Mouse (Mus musculus): ENCODE data around the gene Nit2. TPM values are rescaled to one million over a fixed set of nuclear protein-coding genes. Genes with fewer than 3 reads are reported as not detected.

The Nit2 gene
- polyA plus RNA-seq, 1 experiment from 2014 or later: 63.6 TPM

DNA sequence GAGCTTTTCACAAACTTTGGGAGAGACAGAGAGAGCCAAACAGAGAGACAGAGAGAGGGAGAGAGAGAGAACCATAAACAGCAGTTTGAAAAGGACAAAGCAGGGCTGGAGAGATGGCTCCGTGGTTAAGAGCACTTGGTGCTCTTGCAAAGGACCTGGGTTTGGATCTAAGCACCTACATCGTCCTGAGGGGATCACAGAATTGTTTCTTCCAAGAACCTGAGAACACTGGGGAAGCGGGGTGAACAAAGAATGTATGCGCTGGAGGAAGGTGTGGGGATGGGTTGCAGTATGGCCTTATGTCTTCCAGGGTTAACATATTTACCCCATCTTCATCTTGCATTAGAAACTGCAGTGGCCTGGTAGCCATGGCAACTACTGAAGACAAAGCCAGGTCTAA, 1.1 kb upstream of the Nit2 start:
- Histone ChIP-seq H3K27me3 (ENCODE audit: control insufficient read depth, insufficient read depth, low read length) (no peaks in the 10 kb centered on the region), H3K36me3 (ENCODE audit: control insufficient read depth, insufficient read depth, low read length) (peaks cover 15% of the 10 kb centered on the region; the same call in 1 of the 2 replicates), H3K4me3 (ENCODE audit: low read depth, low read length) (no peak overlapping the region), H3K27ac (ENCODE audit: low read depth, low read length) (no peak overlapping the region), H3K4me1 (ENCODE audit: control insufficient read depth, insufficient read depth, low read length) (peaks cover 5% of the 10 kb centered on the region; the same call in 1 of the 2 replicates), H3K4me2 (ENCODE audit: low read depth, low read length) (no peak overlapping the region), H3K9me3 (ENCODE audit: control insufficient read depth, low read length) (no peaks in the 10 kb centered on the region), H3K9ac (replicated peaks; ENCODE audit: low read depth, low read length) (no peak overlapping the region)
- 52% methylated on average over 4 of the region's 4 CpGs for WGBS
- ATAC-seq (ENCODE audit: low read depth): no peak

DNA sequence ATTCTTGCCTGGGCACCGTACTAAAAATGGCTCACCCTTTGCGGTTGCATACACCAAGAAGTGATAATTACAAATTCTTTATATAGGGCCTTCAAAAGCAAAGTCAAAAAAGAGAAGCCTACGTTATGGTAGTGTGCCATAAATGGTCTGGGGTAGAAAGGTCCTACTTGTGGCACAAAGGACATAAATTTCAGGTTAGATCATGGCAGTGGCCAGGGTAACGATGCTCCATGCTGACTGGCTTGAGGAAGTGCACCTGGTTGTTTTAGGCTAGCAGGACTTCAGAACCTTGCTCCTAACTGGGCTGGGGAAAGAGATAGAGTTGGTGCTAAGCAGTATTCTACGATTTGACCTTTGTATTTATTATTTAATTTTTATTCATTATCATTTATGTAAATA, 372 bp upstream of the Nit2 start:
- Histone ChIP-seq H3K4me3 (ENCODE audit: low read depth, low read length) (peak overlapping the region; percentile 75), H3K4me1 (ENCODE audit: control insufficient read depth, insufficient read depth, low read length) (peaks cover 5% of the 10 kb centered on the region; the same call in 1 of the 2 replicates), H3K9me3 (ENCODE audit: control insufficient read depth, low read length) (no peaks in the 10 kb centered on the region), H3K9ac (replicated peaks; ENCODE audit: low read depth, low read length) (peak overlapping the region; percentile 70), H3K27ac (ENCODE audit: low read depth, low read length) (peak overlapping the region; percentile 50; the same call in 1 of the 2 replicates), H3K36me3 (ENCODE audit: control insufficient read depth, insufficient read depth, low read length) (peaks cover 13% of the 10 kb centered on the region; the same call in 1 of the 2 replicates), H3K27me3 (ENCODE audit: control insufficient read depth, insufficient read depth, low read length) (no peaks in the 10 kb centered on the region), H3K4me2 (ENCODE audit: low read depth, low read length) (peak overlapping the region; percentile 80)
- peak; percentile 53; the same call in 1 of the 2 replicates for ATAC-seq (ENCODE audit: low read depth)
- WGBS: 21% methylated on average over 5 of the region's 5 CpGs

DNA sequence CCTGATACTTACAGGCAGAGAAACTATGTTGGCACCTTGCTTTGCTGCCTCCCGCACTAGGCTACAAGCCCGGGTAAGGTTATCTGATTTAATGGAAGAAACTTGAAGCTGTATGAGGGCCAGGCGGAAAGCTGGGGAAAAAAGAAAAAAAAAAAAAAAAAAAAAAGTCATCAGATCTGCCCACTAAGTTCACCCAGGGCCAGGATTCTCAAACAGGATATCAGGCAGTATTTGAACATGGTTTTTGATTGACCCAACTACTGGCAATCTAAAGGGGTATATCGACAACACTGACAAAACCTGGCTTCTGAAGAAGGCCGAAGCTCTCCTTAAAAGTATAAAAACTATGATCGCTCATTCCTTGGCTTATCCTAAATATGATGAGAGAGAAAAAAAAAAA, 1.1 kb downstream of the Nit2 start:
- no peaks in the 10 kb centered on the region for H3K27me3 ChIP-seq (ENCODE audit: control insufficient read depth, insufficient read depth, low read length)
- peak overlapping the region; percentile 75 for H3K4me3 ChIP-seq (ENCODE audit: low read depth, low read length)
- WGBS: 94% methylated on average over 6 of the region's 6 CpGs
- no peak overlapping the region for H3K9ac ChIP-seq (replicated peaks; ENCODE audit: low read depth, low read length)
- H3K9me3 ChIP-seq (ENCODE audit: control insufficient read depth, low read length): no peaks in the 10 kb centered on the region
- no peak for ATAC-seq (ENCODE audit: low read depth)
- no peak overlapping the region for H3K27ac ChIP-seq (ENCODE audit: low read depth, low read length)
- H3K4me1 ChIP-seq (ENCODE audit: control insufficient read depth, insufficient read depth, low read length): peaks cover 5% of the 10 kb centered on the region; the same call in 1 of the 2 replicates
- peak overlapping the region; percentile 80; the same call in 1 of the 2 replicates for H3K4me2 ChIP-seq (ENCODE audit: low read depth, low read length)
- peaks cover 13% of the 10 kb centered on the region for H3K36me3 ChIP-seq (ENCODE audit: control insufficient read depth, insufficient read depth, low read length)

DNA sequence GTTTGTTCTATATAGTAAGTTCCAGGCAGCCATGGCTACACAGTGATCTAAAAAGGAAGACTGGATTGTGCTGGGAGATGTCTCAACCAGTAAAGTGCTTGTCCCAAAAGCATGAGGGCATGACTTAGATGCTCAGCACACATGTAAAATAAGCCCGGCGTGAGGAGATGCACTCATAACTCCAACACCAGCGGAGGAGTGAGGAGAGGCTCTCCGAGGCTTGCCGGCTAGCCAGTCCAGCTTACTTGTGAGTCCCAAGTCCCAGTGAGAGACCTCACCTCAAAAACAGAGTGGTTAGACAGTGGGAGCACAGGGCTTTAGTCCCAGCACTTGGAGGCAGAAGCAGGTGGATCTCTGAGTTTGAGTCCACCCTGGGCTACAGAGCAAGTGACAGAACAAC, 2.0 kb downstream of the Nit2 start:
- Histone ChIP-seq H3K36me3 (ENCODE audit: control insufficient read depth, insufficient read depth, low read length) (peaks cover 6% of the 10 kb centered on the region), H3K4me3 (ENCODE audit: low read depth, low read length) (no peak overlapping the region), H3K27ac (ENCODE audit: low read depth, low read length) (no peak overlapping the region), H3K9me3 (ENCODE audit: control insufficient read depth, low read length) (no peaks in the 10 kb centered on the region), H3K4me2 (ENCODE audit: low read depth, low read length) (no peak overlapping the region), H3K27me3 (ENCODE audit: control insufficient read depth, insufficient read depth, low read length) (no peaks in the 10 kb centered on the region), H3K4me1 (ENCODE audit: control insufficient read depth, insufficient read depth, low read length) (peaks cover 5% of the 10 kb centered on the region; the same call in 1 of the 2 replicates), H3K9ac (replicated peaks; ENCODE audit: low read depth, low read length) (no peak overlapping the region)
- no peak for ATAC-seq (ENCODE audit: low read depth)
- 96% methylated on average over 5 of the region's 5 CpGs for WGBS

DNA sequence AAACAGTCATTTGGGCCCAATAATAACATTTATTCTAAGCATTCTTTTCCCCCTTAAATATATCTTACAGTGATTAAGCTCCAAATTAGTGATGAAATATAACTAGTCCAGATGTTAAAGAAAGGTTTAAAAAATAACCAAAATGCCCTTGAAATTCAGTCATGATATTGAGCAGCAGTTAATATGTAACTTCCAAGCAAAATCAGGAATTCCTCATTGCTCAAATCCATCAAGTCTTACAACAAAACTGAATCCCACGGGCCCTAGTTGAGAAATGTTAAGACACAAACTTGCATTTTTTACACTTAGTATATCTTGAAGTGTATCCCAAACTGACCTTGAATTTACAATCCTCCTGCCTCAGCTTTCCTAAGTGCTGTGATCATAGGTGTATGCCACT, 3.4 kb downstream of the Nit2 start:
- WGBS: 95% methylated on average over 1 of the region's 1 CpGs
- Histone ChIP-seq H3K9me3 (ENCODE audit: control insufficient read depth, low read length) (no peaks in the 10 kb centered on the region), H3K27me3 (ENCODE audit: control insufficient read depth, insufficient read depth, low read length) (no peaks in the 10 kb centered on the region), H3K27ac (ENCODE audit: low read depth, low read length) (no peak overlapping the region), H3K36me3 (ENCODE audit: control insufficient read depth, insufficient read depth, low read length) (peaks cover 6% of the 10 kb centered on the region), H3K4me2 (ENCODE audit: low read depth, low read length) (no peak overlapping the region), H3K9ac (replicated peaks; ENCODE audit: low read depth, low read length) (no peak overlapping the region), H3K4me1 (ENCODE audit: control insufficient read depth, insufficient read depth, low read length) (peaks cover 5% of the 10 kb centered on the region; the same call in 1 of the 2 replicates), H3K4me3 (ENCODE audit: low read depth, low read length) (no peak overlapping the region)
- ATAC-seq (ENCODE audit: low read depth): no peak

DNA sequence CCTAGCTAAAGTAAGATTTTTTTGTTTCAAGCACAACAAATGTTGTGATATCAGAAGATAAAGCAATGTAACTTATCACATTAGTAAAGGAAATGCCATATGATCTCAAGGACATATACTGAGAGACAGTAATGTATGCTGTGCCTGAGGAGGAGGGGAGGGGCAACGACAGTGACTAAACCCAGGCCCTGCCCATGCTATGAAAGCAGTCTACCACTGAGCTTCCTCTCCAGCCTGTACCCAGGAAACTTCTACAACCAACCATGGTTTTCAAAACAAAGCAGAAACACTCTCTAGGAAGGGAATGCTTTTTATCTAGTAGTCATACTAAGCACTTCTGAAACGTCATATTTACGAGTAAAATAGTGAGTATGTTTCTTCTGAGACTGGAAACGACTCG, 4.3 kb downstream of the Nit2 start:
- no peak for ATAC-seq (ENCODE audit: low read depth)
- 93% methylated on average over 5 of the region's 5 CpGs for WGBS
- H3K27ac ChIP-seq (ENCODE audit: low read depth, low read length): no peak overlapping the region
- H3K4me2 ChIP-seq (ENCODE audit: low read depth, low read length): no peak overlapping the region
- H3K9ac ChIP-seq (replicated peaks; ENCODE audit: low read depth, low read length): no peak overlapping the region
- no peaks in the 10 kb centered on the region for H3K27me3 ChIP-seq (ENCODE audit: control insufficient read depth, insufficient read depth, low read length)
- no peak overlapping the region for H3K4me3 ChIP-seq (ENCODE audit: low read depth, low read length)
- H3K36me3 ChIP-seq (ENCODE audit: control insufficient read depth, insufficient read depth, low read length): peaks cover 6% of the 10 kb centered on the region
- no peaks in the 10 kb centered on the region for H3K9me3 ChIP-seq (ENCODE audit: control insufficient read depth, low read length)
- H3K4me1 ChIP-seq (ENCODE audit: control insufficient read depth, insufficient read depth, low read length): peaks cover 3% of the 10 kb centered on the region; the same call in 1 of the 2 replicates

DNA sequence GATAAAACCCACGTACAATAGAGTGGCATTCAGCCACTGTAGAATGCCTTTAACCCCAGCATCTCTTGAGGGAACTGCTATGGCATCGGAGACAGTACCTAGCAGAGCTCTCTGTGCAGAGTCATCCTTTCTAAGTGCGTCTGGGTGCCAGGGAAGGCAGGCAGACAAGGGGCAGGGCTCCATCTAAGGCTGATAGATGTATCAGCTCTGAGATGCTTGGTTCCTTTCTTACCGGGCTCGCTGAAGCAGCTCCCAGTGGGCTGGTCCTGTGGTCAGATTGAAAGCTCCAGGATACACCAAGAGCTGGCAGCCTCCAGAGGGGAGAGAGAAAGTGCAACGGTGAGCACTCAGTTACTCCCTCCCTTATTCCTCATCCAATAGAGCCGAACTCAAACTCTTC, 7.3 kb downstream of the Nit2 start:
- no peak overlapping the region for H3K4me2 ChIP-seq (ENCODE audit: low read depth, low read length)
- 68% methylated on average over 7 of the region's 7 CpGs for WGBS
- no peaks in the 10 kb centered on the region for H3K9me3 ChIP-seq (ENCODE audit: control insufficient read depth, low read length)
- H3K4me1 ChIP-seq (ENCODE audit: control insufficient read depth, insufficient read depth, low read length): no peaks in the 10 kb centered on the region
- no peak overlapping the region for H3K4me3 ChIP-seq (ENCODE audit: low read depth, low read length)
- no peaks in the 10 kb centered on the region for H3K27me3 ChIP-seq (ENCODE audit: control insufficient read depth, insufficient read depth, low read length)
- peaks cover 20% of the 10 kb centered on the region for H3K36me3 ChIP-seq (ENCODE audit: control insufficient read depth, insufficient read depth, low read length)
- ATAC-seq (ENCODE audit: low read depth): peak; percentile 33; the same call in 1 of the 2 replicates
- H3K27ac ChIP-seq (ENCODE audit: low read depth, low read length): no peak overlapping the region
- no peak overlapping the region for H3K9ac ChIP-seq (replicated peaks; ENCODE audit: low read depth, low read length)

DNA sequence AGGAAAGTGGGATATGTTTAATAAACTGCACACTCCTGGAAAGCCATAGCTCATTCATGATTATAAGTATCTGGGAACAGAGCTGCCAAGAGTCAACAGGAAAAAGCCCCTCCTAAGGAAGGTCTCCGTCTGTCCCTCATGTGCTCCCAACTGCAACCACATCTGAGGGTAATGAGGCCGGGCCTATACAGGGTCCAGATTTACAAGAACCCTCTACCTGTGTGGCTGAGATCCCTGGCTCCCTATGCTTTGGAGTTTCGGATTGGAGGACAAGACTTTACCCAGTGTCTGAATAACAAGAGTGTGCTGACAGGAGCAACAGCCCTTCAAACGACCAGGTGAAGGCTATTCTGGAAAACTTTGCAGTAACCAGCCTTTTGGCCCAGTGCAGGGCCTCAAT, 9.4 kb downstream of the Nit2 start:
- no peak for ATAC-seq (ENCODE audit: low read depth)
- H3K4me2 ChIP-seq (ENCODE audit: low read depth, low read length): no peak overlapping the region
- H3K36me3 ChIP-seq (ENCODE audit: control insufficient read depth, insufficient read depth, low read length): peaks cover 27% of the 10 kb centered on the region
- 89% methylated on average over 4 of the region's 4 CpGs for WGBS
- H3K4me1 ChIP-seq (ENCODE audit: control insufficient read depth, insufficient read depth, low read length): no peaks in the 10 kb centered on the region
- H3K9ac ChIP-seq (replicated peaks; ENCODE audit: low read depth, low read length): no peak overlapping the region
- H3K4me3 ChIP-seq (ENCODE audit: low read depth, low read length): no peak overlapping the region
- H3K27ac ChIP-seq (ENCODE audit: low read depth, low read length): no peak overlapping the region
- H3K27me3 ChIP-seq (ENCODE audit: control insufficient read depth, insufficient read depth, low read length): no peaks in the 10 kb centered on the region
- H3K9me3 ChIP-seq (ENCODE audit: control insufficient read depth, low read length): no peaks in the 10 kb centered on the region

DNA sequence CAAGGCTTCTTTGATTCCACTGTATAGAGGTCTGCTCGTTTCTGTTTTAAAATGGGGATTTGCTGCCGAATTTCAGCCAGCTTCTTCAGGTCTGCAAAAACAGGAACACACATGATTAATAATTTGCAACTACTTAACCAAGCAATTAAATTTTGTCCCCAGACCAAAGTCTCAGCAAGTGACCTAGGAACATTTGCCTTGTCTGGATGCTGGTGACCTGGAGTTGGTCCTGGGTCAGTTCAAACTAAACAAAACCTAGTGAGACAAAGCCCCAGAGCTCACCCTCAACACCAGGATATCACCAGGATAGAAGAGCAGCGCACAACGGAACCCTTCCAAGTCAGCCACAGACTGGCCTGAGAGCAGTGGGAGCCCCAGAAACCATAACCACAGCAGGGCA, 10.1 kb downstream of the Nit2 start:
- H3K4me1 ChIP-seq (ENCODE audit: control insufficient read depth, insufficient read depth, low read length): no peaks in the 10 kb centered on the region
- H3K36me3 ChIP-seq (ENCODE audit: control insufficient read depth, insufficient read depth, low read length): peaks cover 27% of the 10 kb centered on the region
- no peak overlapping the region for H3K4me2 ChIP-seq (ENCODE audit: low read depth, low read length)
- no peak overlapping the region for H3K4me3 ChIP-seq (ENCODE audit: low read depth, low read length)
- no peaks in the 10 kb centered on the region for H3K9me3 ChIP-seq (ENCODE audit: control insufficient read depth, low read length)
- ATAC-seq (ENCODE audit: low read depth): no peak
- no peaks in the 10 kb centered on the region for H3K27me3 ChIP-seq (ENCODE audit: control insufficient read depth, insufficient read depth, low read length)
- no peak overlapping the region for H3K9ac ChIP-seq (replicated peaks; ENCODE audit: low read depth, low read length)
- H3K27ac ChIP-seq (ENCODE audit: low read depth, low read length): no peak overlapping the region
- WGBS: 94% methylated on average over 4 of the region's 4 CpGs
